Mouse (Mus musculus) hindbrain, embryonic 12.5 days (tissue): ENCODE data around the gene Gimap7. TPM values are rescaled to one million over a fixed set of nuclear protein-coding genes. Genes with fewer than 3 reads are reported as not detected.

Source experiments
- ATAC-seq: fragments of 200-750 bp; cut with Nextera tagmentation; 2 replicates; pipeline ENCODE4 v1.8.0; 2017; ENCODE audit warnings: moderate TSS enrichment; ENCODE audit not compliant: low FRiP score
- H3K27ac ChIP-seq: fragments of 300-500 bp; sonication (generic); 2 replicates; pipeline ENCODE4 v1.5.1; 2016; ENCODE audit warnings: mild to moderate bottlenecking
- H3K27me3 ChIP-seq: fragments of 300-500 bp; sonication (generic); 2 replicates; pipeline ENCODE4 v1.6.1; 2016; ENCODE audit warnings: mild to moderate bottlenecking
- H3K36me3 ChIP-seq: fragments of 300-500 bp; sonication (generic); 2 replicates; pipeline ENCODE4 v1.6.1; 2016; ENCODE audit warnings: mild to moderate bottlenecking
- H3K4me1 ChIP-seq: fragments of 300-500 bp; sonication (generic); 2 replicates; pipeline ENCODE4 v1.6.1; 2016
- H3K4me2 ChIP-seq: fragments of 300-500 bp; sonication (generic); replicated peaks from 2 replicates; pipeline ENCODE4 v1.6.1; 2016; ENCODE audit warnings: mild to moderate bottlenecking
- H3K4me3 ChIP-seq: fragments of 300-500 bp; sonication (generic); 2 replicates; pipeline ENCODE4 v1.5.1; 2016; ENCODE audit warnings: mild to moderate bottlenecking
- H3K9ac ChIP-seq: fragments of 300-500 bp; sonication (generic); 2 replicates; pipeline ENCODE4 v1.6.1; 2016; ENCODE audit warnings: mild to moderate bottlenecking, moderate library complexity
- H3K9me3 ChIP-seq: fragments of 300-500 bp; sonication (generic); replicated peaks from 2 replicates; pipeline ENCODE4 v1.6.1; 2016; ENCODE audit warnings: mild to moderate bottlenecking
- WGBS: fragments of 180-500 bp; shearing (Covaris S2); methylation state at CpG from one replicate; pipeline ENCODE4 v1.1.7; 2016; 5-methylcytosine and 5-hydroxymethylcytosine counted together
- polyA plus RNA-seq: library from polyadenylated mRNA; unstranded; fragments of >200 nt; fragmentation: Nextera tagmentation; extraction: Ambion mirVana; gene quantifications from 2 replicates; pipeline ENCODE4 v1.2.1, GENCODE M21; 2016

The Gimap7 gene
- not detected in 2 replicates for polyA plus RNA-seq

- Histone ChIP-seq H3K27ac (no peak within 1 kb of the TSS), H3K9ac (no peak within 1 kb of the TSS), H3K4me2 (no peak within 1 kb of the TSS), H3K4me3 (no peak within 1 kb of the TSS), H3K27me3 (no peaks in the 10 kb centered on the region), H3K9me3 (no peaks in the 10 kb centered on the region), H3K36me3 (no peaks in the 10 kb centered on the region), H3K4me1 (no peaks in the 10 kb centered on the region)
- ATAC-seq, result no peak
- 56% methylated on average over 2 of the region's 2 CpGs for WGBS
Measured at GRCm38 (mm10) chr6:48718455-48718854, at the start of gene Gimap7, which contains the start of gene Gm28053. Gene Gimap7, plus strand, starts transcription at chr6:48718621. Gene Gm28053, plus strand, starts transcription at chr6:48718607.

- no peak for ATAC-seq
- Histone ChIP-seq H3K27me3 (no peaks in the 10 kb centered on the region), H3K27ac (no peak overlapping the region), H3K4me3 (no peak overlapping the region), H3K36me3 (no peaks in the 10 kb centered on the region), H3K9me3 (no peaks in the 10 kb centered on the region), H3K9ac (no peak overlapping the region), H3K4me1 (no peaks in the 10 kb centered on the region), H3K4me2 (no peak overlapping the region)
- 75% methylated on average over 2 of the region's 2 CpGs for WGBS
Measured at GRCm38 (mm10) chr6:48669446-48669969, 48.9 kb upstream of the Gimap7 start.

- Histone ChIP-seq H3K4me1 (peaks cover 3% of the 10 kb centered on the region), H3K4me3 (no peak overlapping the region), H3K27me3 (no peaks in the 10 kb centered on the region), H3K27ac (no peak overlapping the region), H3K36me3 (no peaks in the 10 kb centered on the region), H3K9me3 (no peaks in the 10 kb centered on the region), H3K4me2 (no peak overlapping the region), H3K9ac (no peak overlapping the region)
- WGBS, result 94% methylated on average over 9 of the region's 9 CpGs
- no peak for ATAC-seq
Measured at GRCm38 (mm10) chr6:48674291-48675058, 43.9 kb upstream of the Gimap7 start.

GRCm38 (mm10) chr6:48675400-48675930 is 43.0 kb upstream of the Gimap7 start:
- Histone ChIP-seq H3K27me3 (no peaks in the 10 kb centered on the region), H3K9ac (no peak overlapping the region), H3K9me3 (no peaks in the 10 kb centered on the region), H3K4me3 (peak overlapping the region; percentile 13; the same call in 1 of the 2 replicates), H3K36me3 (no peaks in the 10 kb centered on the region), H3K27ac (no peak overlapping the region), H3K4me2 (peak overlapping the region; percentile 35), H3K4me1 (peaks cover 3% of the 10 kb centered on the region)
- 52% methylated on average over 10 of the region's 10 CpGs for WGBS
- no peak for ATAC-seq

DNA sequence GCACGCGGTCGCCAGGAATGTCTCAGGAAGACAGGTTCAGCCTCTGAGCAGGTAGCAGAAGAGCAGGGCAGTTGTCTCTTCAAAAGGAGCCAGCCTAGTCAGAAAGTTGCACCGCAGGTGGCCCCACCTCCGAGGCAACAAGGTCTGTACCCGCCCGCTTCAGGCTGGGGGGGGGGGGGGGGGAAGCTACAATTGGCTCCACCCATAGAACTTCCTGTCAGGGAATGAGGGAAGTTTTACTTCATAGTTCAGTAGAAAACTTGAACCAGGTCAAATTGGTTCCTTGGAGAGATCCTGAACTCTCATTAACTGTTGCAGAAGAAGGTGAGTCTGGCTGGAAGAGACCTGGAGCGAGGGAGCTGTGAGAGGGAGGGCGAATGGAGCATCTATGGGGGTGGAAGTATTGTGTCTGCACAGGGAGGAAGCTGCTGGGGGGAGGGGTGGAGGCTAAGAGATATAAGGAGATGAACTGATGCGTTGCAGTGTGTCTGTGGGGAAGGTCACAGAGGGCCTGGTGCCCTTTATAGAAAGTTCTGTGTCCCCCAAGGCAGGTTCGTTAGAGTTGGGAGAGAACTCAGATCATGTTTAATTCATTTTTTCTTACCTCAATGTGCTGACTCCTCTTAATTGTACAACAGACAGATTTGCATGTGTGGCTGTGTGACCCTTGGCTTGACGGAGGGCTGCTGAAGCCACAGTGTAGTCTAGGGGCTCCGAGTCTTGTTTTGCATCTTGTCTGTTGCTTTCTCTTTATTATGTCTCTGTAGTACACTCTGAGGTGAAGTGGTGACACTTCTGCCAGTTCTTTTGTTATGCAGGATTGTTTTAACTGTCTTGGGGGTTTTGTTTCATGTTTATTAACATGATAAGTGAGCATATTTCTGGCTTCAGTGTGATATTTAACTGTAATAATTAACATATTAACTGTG is 42.2 kb upstream of the Gimap7 start, which contains the start of gene Gimap9:
Gene Gimap9 (plus strand): TSS at position 199 of the 929 bp plus-strand sequence.
- peaks cover 3% of the 10 kb centered on the region for H3K4me1 ChIP-seq
- H3K4me2 ChIP-seq, result peak within 1 kb of the TSS; percentile 35
- peak within 1 kb of the TSS; percentile 13 for H3K4me3 ChIP-seq
- H3K36me3 ChIP-seq, result no peaks in the 10 kb centered on the region
- no peak within 1 kb of the TSS for H3K27ac ChIP-seq
- WGBS, result 19% methylated on average over 13 of the region's 13 CpGs
- no peaks in the 10 kb centered on the region for H3K27me3 ChIP-seq
- ATAC-seq, result no peak
- no peaks in the 10 kb centered on the region for H3K9me3 ChIP-seq
- no peak within 1 kb of the TSS for H3K9ac ChIP-seq

- no peak overlapping the region for H3K27ac ChIP-seq
- H3K4me3 ChIP-seq, result no peak overlapping the region
- H3K9me3 ChIP-seq, result no peaks in the 10 kb centered on the region
- ATAC-seq, result no peak
- H3K27me3 ChIP-seq, result no peaks in the 10 kb centered on the region
- H3K4me1 ChIP-seq, result peaks cover 3% of the 10 kb centered on the region
- no peaks in the 10 kb centered on the region for H3K36me3 ChIP-seq
- WGBS, result 88% methylated on average over 5 of the region's 5 CpGs
- no peak overlapping the region for H3K9ac ChIP-seq
- H3K4me2 ChIP-seq, result 0 out of 2 replicates have a peak overlapping the region, but pooled peaks have one; percentile 35
Measured at GRCm38 (mm10) chr6:48676860-48677415, 41.5 kb upstream of the Gimap7 start.

DNA sequence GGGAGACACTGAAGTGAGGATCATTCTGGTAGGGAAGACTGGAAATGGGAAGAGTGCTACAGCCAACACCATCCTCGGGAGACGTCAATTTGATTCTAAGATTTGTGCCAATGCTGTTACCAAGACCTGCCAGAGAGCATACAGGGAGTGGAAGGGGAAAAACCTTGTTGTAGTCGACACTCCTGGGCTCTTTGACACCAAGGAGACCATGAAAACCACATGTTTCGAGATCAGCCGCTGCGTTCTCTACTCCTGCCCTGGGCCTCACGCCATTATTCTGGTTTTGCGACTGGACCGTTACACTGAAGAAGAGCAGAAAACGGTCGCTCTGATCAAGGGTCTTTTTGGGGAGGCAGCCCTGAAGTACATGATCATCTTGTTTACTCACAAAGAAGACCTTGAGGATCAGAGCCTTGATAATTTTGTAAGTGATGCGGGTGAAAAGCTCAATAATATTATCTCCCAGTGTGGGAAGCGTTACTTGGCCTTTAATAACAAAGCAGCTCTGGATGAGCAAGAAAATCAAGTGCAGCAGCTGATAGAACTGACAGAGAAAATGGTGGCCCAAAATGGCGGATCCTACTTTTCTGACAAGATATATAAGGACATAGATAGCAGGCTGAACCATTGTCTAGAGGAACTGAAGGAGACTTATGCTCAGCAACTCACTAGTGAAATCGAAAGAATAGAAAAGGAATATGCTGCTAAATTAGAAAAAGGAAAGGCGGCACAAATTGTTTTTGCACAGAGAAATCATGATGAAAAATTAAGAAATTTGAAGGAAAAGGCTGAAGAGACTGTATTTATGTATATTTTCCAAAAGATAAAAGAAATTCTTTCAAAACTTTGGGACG is 40.7 kb upstream of the Gimap7 start:
- no peak overlapping the region for H3K9ac ChIP-seq
- H3K9me3 ChIP-seq, result no peaks in the 10 kb centered on the region
- H3K27ac ChIP-seq, result no peak overlapping the region
- H3K4me3 ChIP-seq, result no peak overlapping the region
- H3K4me2 ChIP-seq, result no peak overlapping the region
- no peaks in the 10 kb centered on the region for H3K36me3 ChIP-seq
- 95% methylated on average over 17 of the region's 17 CpGs for WGBS
- H3K4me1 ChIP-seq, result peaks cover 3% of the 10 kb centered on the region
- H3K27me3 ChIP-seq, result no peaks in the 10 kb centered on the region
- ATAC-seq, result no peak

GRCm38 (mm10) chr6:48678391-48678790 is 40.0 kb upstream of the Gimap7 start:
- ATAC-seq, result no peak
- Histone ChIP-seq H3K9ac (no peak overlapping the region), H3K9me3 (no peaks in the 10 kb centered on the region), H3K27me3 (no peaks in the 10 kb centered on the region), H3K4me2 (no peak overlapping the region), H3K36me3 (no peaks in the 10 kb centered on the region), H3K4me1 (peaks cover 3% of the 10 kb centered on the region), H3K4me3 (no peak overlapping the region), H3K27ac (no peak overlapping the region)
- 79% methylated on average over 4 of the region's 4 CpGs for WGBS

DNA sequence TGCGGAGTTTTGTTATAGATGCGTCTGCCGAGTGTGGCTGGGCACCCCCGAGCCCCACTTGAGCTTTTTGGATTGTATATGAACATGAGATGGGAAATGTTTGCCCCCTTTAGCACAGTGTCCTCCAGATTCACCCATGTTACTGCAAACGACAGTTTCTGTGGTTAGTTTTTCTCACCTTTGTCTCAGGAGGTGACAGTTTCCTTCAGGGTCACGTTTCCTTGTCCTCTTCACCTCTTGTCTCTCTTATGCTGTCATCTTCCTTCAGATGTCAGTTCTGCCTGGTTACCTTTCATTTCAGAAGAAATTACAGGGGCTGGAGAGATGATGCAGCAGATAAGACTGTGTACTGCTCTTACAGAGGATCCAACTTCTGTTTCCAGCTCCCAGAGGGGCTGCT is 38.7 kb upstream of the Gimap7 start:
- Histone ChIP-seq H3K27me3 (no peaks in the 10 kb centered on the region), H3K36me3 (no peaks in the 10 kb centered on the region), H3K4me1 (peaks cover 3% of the 10 kb centered on the region), H3K4me3 (no peak overlapping the region), H3K4me2 (no peak overlapping the region), H3K9ac (no peak overlapping the region), H3K27ac (no peak overlapping the region), H3K9me3 (no peaks in the 10 kb centered on the region)
- 77% methylated on average over 6 of the region's 6 CpGs for WGBS
- no peak for ATAC-seq

GRCm38 (mm10) chr6:48680421-48680820 is 38.0 kb upstream of the Gimap7 start:
- ATAC-seq, result no peak
- H3K36me3 ChIP-seq, result no peaks in the 10 kb centered on the region

DNA sequence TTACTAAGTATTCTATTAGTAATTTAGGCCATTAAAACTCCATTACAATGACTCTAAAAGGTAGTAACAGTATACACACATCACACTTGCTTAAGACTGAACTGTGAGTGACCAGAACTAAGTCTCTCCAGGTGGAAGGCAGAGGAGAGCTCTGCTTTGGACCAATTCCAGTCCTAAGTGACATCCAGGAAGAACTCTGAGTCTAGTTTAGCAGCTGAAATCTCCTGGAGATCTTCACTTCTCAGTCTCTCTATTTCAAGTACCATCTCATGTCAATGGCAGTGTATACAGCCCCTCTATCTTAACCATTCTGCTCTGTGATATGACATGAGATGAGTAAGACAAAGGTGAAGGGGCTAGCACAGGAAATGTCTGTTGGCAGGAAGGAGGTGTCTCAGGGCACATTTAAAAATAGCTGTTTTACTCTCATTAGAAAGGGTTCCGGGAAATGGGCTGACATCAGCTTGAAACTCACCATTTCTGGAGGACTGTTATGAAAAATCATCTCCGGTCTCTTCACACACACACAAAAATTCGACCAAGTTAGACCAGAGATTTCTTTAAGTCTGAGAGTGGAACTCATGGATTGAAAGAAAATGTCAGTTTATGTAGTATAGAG is 36.8 kb upstream of the Gimap7 start:
- H3K27me3 ChIP-seq, result no peaks in the 10 kb centered on the region
- ATAC-seq, result no peak
- no peak overlapping the region for H3K4me2 ChIP-seq
- H3K9ac ChIP-seq, result no peak overlapping the region
- H3K4me1 ChIP-seq, result no peaks in the 10 kb centered on the region
- no peaks in the 10 kb centered on the region for H3K9me3 ChIP-seq
- no peaks in the 10 kb centered on the region for H3K36me3 ChIP-seq
- WGBS, result 81% methylated on average over 3 of the region's 3 CpGs
- H3K27ac ChIP-seq, result no peak overlapping the region
- no peak overlapping the region for H3K4me3 ChIP-seq

More at GRCm38 (mm10) chr6:48680421-48680820, 38.0 kb upstream of the Gimap7 start:
- no peaks in the 10 kb centered on the region for H3K9me3 ChIP-seq
- no peak overlapping the region for H3K27ac ChIP-seq
- 84% methylated on average over 5 of the region's 5 CpGs for WGBS
- H3K27me3 ChIP-seq, result no peaks in the 10 kb centered on the region
- no peak overlapping the region for H3K9ac ChIP-seq
- H3K4me1 ChIP-seq, result peaks cover 3% of the 10 kb centered on the region
- H3K4me2 ChIP-seq, result no peak overlapping the region
- H3K4me3 ChIP-seq, result no peak overlapping the region
